Mouse (Mus musculus) hematopoietic stem cell, adult 5-6 weeks (primary cell): Measurements from ENCODE around the gene Fggy. TPM values are rescaled to one million over a fixed set of nuclear protein-coding genes. Genes with fewer than 3 reads are reported as not detected.

ENCODE experiments used
- ATAC-seq, 2 experiments: fragments of 125-278 bp in 1 of 2; replicated peaks in 1 of 2; 2 replicates each; pipeline ENCODE4 v1.8.0; 2016 to 2017; ENCODE audit warnings: inconsistent platforms in 2 of 2, mild to moderate bottlenecking in 2 of 2, moderate number of reproducible peaks in 2 of 2, low read depth in 1 of 2, moderate TSS enrichment in 1 of 2; ENCODE audit not compliant: low FRiP score in 2 of 2, poor library complexity in 2 of 2, severe bottlenecking in 2 of 2, insufficient read depth in 1 of 2, low TSS enrichment in 1 of 2
- total RNA-seq: library from RNA; stranded (forward); fragments of 172-1452, 232-1000 nt; gene quantifications from 2 replicates; pipeline ENCODE4 v1.2.3, GENCODE M21; 2017

Fggy gene
- total RNA-seq, 1 experiment from 2014 or later, result 21.1 TPM

DNA sequence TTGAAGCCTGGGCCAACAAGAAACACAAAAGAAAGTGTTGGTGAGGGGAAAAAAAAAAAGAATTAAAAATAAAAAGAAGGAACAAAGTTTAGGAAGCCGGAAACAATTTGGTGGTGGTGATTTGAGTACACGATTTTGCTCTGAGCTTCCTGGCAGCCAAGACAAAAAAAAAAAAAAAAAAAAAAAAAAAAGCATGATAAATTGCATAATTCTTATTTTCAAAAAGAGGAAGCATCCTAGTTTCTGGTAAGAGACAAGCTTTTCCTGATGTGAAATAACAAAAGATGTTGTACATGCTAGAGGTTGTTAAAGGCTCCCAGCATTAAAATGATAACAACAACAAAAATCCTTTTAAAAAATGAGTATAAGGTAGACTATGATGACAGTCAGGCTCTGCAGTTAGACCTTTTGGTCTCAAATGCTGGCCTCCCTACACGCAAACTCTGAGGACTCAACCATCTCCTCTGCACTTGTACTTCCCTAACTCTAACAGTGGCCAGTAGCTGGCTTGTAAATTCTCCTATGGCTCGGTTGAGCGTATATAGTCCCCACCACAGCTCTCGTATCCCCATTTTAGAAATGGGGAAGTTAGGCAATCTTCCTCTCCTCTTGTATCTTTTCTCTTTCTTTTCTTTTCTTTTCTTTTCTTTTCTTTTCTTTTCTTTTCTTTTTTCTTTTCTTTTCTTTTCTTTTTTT is 292.9 kb downstream of the Fggy start:
- ATAC-seq, result peak; percentile 86 to 88

- no peak for ATAC-seq
These were observed 294.9 kb downstream of the Fggy start for GRCm38 (mm10) chr4:95852257-95852656.

GRCm38 (mm10) chr4:95856008-95856407 is 298.7 kb downstream of the Fggy start:
- no peak for ATAC-seq

DNA sequence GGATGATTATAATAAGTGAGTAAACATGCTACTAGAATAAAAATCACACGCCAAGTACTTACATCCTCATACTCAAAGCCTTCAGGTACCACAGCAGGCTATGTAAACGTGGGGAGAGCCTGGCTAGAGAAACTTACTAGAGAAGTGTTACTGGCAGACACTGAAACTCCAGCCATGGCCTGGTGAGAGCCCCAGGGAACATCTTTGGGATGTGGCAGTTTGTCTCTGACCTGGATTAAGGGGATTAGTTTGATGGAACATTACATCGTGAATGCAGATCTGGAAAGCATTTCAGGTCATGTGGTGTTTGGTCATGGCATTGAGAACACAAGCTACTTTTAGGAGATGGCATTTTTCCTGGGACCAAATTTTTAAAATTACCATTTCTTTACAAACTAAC is 303.3 kb downstream of the Fggy start:
- no peak for ATAC-seq

DNA sequence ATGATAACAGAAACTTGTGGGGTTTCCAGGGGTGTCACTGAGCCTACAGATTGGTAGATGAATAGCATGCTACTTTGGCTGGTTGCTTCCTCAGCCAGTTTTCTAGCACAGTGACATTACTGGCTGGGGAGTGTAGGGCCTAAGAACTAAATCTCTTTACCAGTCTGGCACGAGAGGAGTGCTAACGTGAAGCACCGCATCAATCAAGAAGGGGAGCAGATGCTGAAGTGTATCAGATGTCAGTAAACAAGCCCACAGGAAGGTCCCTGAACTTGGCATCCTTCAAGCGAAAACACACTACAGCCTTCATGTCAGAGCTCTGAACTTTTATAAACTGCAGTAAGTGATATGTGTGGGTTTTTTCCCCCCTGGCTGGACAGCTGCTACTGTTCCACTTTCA is 303.8 kb downstream of the Fggy start:
- no peak for ATAC-seq

DNA sequence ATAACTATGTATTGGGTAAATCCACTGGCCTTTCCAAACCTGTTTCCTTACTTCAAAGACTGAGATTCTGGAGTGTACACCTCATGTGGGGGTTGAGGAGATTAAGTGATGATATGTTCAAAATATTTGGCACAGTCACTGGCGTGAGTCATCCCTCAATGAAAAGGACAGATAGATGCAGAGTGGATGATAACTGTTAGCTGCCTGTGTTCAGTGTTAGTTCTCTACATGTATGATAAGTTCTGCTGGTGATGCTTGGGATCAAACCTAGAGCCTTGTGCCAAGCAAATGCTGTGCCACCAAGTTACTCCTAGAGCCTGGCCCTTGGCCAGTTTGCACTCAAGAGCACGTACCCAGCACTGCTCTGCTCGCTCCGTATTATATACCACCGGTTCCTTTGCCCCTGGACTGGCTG is 304.4 kb downstream of the Fggy start:
- no peak for ATAC-seq

DNA sequence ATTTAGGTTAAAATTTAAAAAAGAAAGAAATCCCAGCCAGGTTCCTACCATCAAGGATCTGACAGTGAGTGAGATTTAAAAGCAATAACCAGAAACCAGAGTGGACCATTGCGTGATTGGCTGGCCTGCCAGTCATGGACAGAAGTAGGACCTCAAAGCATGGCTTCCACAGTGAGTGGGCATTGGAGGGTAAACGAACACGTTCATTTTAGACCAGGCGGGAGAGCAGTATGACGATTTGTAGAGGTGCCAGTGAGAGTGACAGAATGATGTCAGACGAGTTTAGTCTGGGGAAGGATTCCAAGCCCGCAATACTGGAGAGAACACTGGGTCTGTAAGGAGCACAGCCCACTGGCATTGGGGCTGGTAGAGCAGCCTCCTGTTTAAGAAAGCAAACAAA is 305.0 kb downstream of the Fggy start:
- no peak for ATAC-seq

- peak; percentile 53 to 61; a peak in 3 of 4 replicates for ATAC-seq
These were observed 305.6 kb downstream of the Fggy start for GRCm38 (mm10) chr4:95862781-95863499.

- ATAC-seq, result no peak
These were observed 306.1 kb downstream of the Fggy start for GRCm38 (mm10) chr4:95863500-95863803.

DNA sequence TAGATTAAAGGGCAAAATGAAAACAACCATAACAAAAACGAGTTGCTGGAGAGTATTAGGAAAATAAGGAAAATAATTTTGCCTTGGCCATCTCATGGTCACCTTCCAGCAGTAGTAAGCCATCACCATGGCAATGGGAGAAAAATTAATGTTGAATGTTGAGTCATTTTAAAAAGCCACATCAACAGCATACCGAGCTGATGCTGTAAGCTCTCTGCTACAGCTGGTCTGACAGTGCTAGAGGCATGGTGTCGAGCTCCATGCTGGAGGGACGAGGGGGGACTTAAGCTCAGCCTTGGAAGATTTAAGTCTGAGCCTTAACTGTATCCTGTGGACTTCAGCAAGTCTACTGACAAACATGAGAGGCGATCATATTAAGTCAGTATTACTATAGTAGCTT is 307.9 kb downstream of the Fggy start:
- no peak for ATAC-seq

DNA sequence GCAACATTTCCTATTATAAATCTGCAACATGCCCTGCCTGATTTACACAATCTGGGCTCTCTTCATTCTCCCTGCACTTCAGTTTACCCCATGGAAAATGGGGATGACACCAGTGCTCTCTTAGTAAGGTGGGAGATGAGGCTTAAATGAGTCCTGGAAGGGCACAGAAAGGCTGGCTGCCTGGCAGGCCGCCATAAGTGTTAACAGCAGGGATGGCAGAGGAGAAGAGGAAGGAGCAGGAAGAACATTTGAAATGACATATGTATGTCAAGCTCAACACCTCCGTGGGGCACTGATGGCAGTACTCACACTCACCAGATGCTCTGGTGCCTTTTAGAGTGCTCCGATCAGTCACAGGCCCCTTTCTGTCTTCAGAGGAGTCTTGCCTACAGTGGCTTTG is 308.6 kb downstream of the Fggy start:
- ATAC-seq, result no peak

- peak; percentile 23 to 68; a peak in 3 of 4 replicates for ATAC-seq
These were observed 309.8 kb downstream of the Fggy start for GRCm38 (mm10) chr4:95867103-95867502.

DNA sequence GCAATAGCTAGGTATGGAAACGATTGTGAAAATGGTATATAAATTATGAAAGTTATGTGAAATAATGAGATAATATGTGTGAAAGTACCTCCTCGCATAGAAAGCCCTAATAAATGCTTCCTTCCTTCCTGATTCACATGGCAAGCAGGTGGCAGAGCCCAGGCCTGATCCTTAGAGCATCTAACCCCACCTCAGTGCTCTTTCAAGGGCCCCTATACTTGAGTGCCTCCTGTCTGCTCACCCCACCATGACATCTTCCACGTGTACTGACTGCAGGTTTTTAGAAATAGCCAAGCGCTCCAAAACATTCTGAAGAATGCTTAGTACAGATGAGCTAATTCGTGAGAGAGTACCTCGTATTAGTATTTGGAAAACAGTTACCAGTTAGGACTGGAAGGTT is 311.0 kb downstream of the Fggy start:
- ATAC-seq, result no peak

DNA sequence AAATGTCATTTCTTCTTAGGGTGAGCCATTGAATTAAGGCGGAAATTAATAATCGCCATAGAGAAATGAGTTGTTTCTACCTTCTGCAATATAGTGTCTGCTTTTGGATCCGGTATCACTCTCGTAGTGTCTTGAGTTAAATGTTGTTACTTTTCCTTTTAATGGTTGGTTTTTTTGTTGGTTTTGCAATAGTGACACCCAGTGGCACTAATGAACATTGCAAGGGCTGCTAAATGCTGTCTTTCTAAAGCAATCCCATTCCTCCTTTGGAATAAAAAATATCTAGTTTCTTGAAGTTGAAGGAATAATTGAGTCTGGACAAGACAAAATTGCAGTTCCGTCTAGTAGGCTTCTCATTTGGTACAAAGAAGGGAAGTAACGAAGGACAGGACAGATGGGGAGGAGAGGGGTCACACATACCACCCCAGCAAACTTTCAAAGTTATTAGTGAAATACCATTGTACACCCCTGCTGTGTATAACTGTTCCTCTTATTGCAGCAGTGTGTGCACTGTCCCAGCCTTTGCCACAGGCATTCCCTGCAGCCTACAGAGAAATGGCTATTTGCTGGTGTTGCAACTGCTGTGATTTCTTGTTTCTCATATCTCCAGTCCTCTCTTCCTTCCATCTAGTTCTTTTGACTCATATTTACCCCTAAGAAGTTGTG is 314.0 kb downstream of the Fggy start:
- peak; percentile 60 to 72; a peak in 1 of 4 replicates for ATAC-seq

GRCm38 (mm10) chr4:95875896-95876295 is 318.6 kb downstream of the Fggy start:
- no peak for ATAC-seq

- ATAC-seq, result no peak
These were observed 320.1 kb downstream of the Fggy start for GRCm38 (mm10) chr4:95877436-95877835.

DNA sequence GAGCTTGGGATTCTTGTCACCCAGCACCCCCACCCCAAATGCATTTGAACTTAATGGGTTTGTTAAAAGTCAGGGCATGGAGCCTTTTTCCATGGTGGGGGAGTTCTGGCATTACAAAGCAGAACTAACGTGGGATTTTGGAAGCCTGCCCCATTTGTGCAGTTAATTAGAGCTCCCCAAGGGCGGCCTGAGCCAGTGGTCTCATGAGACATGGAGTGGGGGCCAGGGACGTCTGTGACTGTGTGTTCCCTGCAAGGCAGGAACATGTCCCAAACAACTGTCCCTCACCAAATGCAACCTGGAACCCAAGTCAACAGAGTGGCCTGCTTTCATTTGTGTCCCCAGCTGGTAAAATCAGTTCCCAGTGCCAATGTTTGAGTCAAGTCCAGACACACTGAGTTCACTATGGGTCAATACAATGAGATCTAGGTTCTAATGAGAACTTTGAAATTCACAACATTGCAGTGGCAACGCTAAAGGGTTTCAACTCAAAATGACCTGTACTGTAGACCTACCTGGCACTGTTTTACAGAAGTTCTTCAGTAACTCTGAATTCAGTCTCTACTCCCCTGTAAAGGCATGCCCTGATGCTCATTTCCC is 324.5 kb downstream of the Fggy start:
- ATAC-seq, result no peak
